Mouse (Mus musculus) activated CD4-positive, CD25-positive, alpha-beta regulatory T cell, adult 4 months (primary cell): Measurements from ENCODE around the gene Tas2r130. TPM values are rescaled to one million over a fixed set of nuclear protein-coding genes. Genes with fewer than 3 reads are reported as not detected.
"Not testable (repeated sequence)": the region's sequence is repeated elsewhere in the genome, so short reads cannot be mapped to it uniquely, and the experiment has no call there.

Experiments
- ATAC-seq: one replicate; pipeline ENCODE4 v1.8.0; 2017
- polyA plus RNA-seq, 2 experiments: library from polyadenylated mRNA; unstranded; fragments of 100-300 nt; shearing (Covaris generic); gene quantifications; one replicate each; pipeline ENCODE4 v1.2.1; 2017

Gene Tas2r130
- not detected for polyA plus RNA-seq

GRCm38 (mm10) chr6:131630812-131631211, at the start of gene Tas2r130:
Tas2r130 (minus strand) TSS chr6:131630912.
- ATAC-seq, result no peak

- no peak for ATAC-seq
Observed at GRCm38 (mm10) chr6:131678786-131679185, 48.1 kb upstream of the Tas2r130 start, which contains the start of gene Tas2r106. Tas2r106 (minus strand) TSS chr6:131678886.

GRCm38 (mm10) chr6:131660049-131660448, 29.3 kb upstream of the Tas2r130 start, which contains the start of gene Tas2r107:
Tas2r107 (minus strand) TSS chr6:131660149.
- ATAC-seq, result no peak

- not testable (repeated sequence) for ATAC-seq
Observed at GRCm38 (mm10) chr6:131609956-131610355, 20.8 kb downstream of the Tas2r130 start.

GRCm38 (mm10) chr6:131604821-131605220, 25.9 kb downstream of the Tas2r130 start:
- ATAC-seq, result no peak

Other genes starting within 250 kb of the Tas2r130 start
- 10 to 100 TPM; 19.3 to 20.7 TPM for gene Ybx3, start 242.4 kb downstream of the Tas2r130 start, polyA plus RNA-seq
- gene 5430401F13Rik, start 144.5 kb downstream of the Tas2r130 start, polyA plus RNA-seq, result not detected
- not detected for gene Gm6619, start 144.5 kb downstream of the Tas2r130 start, polyA plus RNA-seq
- gene Tas2r107, start 29.2 kb upstream of the Tas2r130 start, polyA plus RNA-seq, result not detected
- gene Tas2r106, start 48.0 kb upstream of the Tas2r130 start, polyA plus RNA-seq, result not detected
- not detected for gene Tas2r104, start 54.8 kb upstream of the Tas2r130 start, polyA plus RNA-seq
- not detected for gene Tas2r105, start 56.6 kb upstream of the Tas2r130 start, polyA plus RNA-seq
- gene Tas2r114, start 59.2 kb upstream of the Tas2r130 start, polyA plus RNA-seq, result not detected